Mouse (Mus musculus) right cerebral cortex, postnatal 36 days (tissue): ENCODE measurements at regions not wholly inside any gene's neighbourhood (a gene's known extent, or its start where the extent isn't known, plus 50 kb on each side); places are given as distances from the start of the nearest gene placed in this dataset.
"Not testable (repeated sequence)": the region's sequence is repeated elsewhere in the genome, so short reads cannot be mapped to it uniquely, and the experiment has no call there.

Source experiments
- DNase-seq, 2 experiments: peaks; one replicate each; pipeline ENCODE4 v3.0.0; 2022; ENCODE audit warnings: low spot score in 2 of 2, mixed read lengths in 1 of 2

- DNase-seq: no peak
Observed at GRCm38 (mm10) chr7:137648621-137649020, 211.2 kb downstream of the Glrx3 start.

GRCm38 (mm10) chr7:137649650-137650049 lies 212.2 kb downstream of the Glrx3 start:
- DNase-seq: no peak

- DNase-seq: no peak
Observed at GRCm38 (mm10) chr7:137653837-137654236, 216.4 kb downstream of the Glrx3 start.

GRCm38 (mm10) chr7:137667165-137667564 lies 229.8 kb downstream of the Glrx3 start:
- no peak for DNase-seq

- no peak for DNase-seq
Observed at GRCm38 (mm10) chr7:137671156-137671555, 233.7 kb downstream of the Glrx3 start.

GRCm38 (mm10) chr7:137674596-137674995 lies 237.2 kb downstream of the Glrx3 start:
- peak; percentile 23 to 61 for DNase-seq

GRCm38 (mm10) chr7:137675381-137675780 lies 238.0 kb downstream of the Glrx3 start:
- no peak for DNase-seq

- no peak for DNase-seq
Observed at GRCm38 (mm10) chr7:137684826-137685225, 247.4 kb downstream of the Glrx3 start.

GRCm38 (mm10) chr7:137685320-137685719 lies 247.9 kb downstream of the Glrx3 start:
- DNase-seq: no peak

GRCm38 (mm10) chr7:137696831-137697230 lies 259.4 kb downstream of the Glrx3 start:
- no peak for DNase-seq

GRCm38 (mm10) chr7:137698501-137698900 lies 261.1 kb downstream of the Glrx3 start:
- DNase-seq: not testable (repeated sequence)

GRCm38 (mm10) chr7:137712862-137713261 lies 275.4 kb downstream of the Glrx3 start:
- no peak for DNase-seq

- DNase-seq: no peak
Observed at GRCm38 (mm10) chr7:137713856-137714255, 276.4 kb downstream of the Glrx3 start.

GRCm38 (mm10) chr7:137714318-137714962 lies 277.0 kb downstream of the Glrx3 start:
- DNase-seq: no peak

GRCm38 (mm10) chr7:137715126-137715900 lies 277.9 kb downstream of the Glrx3 start:
- DNase-seq: peak; percentile 10 to 13

GRCm38 (mm10) chr7:137723361-137724040 lies 286.1 kb downstream of the Glrx3 start:
- no peak for DNase-seq

- no peak for DNase-seq
Observed at GRCm38 (mm10) chr7:137726031-137726430, 288.6 kb downstream of the Glrx3 start.

GRCm38 (mm10) chr7:137735873-137736527 lies 298.6 kb downstream of the Glrx3 start:
- no peak for DNase-seq

- no peak for DNase-seq
Observed at GRCm38 (mm10) chr7:137741702-137742101, 304.3 kb downstream of the Glrx3 start.

GRCm38 (mm10) chr7:137742297-137742751 lies 304.9 kb downstream of the Glrx3 start:
- no peak for DNase-seq

- no peak for DNase-seq
Observed at GRCm38 (mm10) chr7:137745575-137745974, 308.2 kb downstream of the Glrx3 start.

GRCm38 (mm10) chr7:137745991-137746390 lies 308.6 kb downstream of the Glrx3 start:
- DNase-seq: no peak
